Mouse (Mus musculus): ENCODE measurements around the gene Ccr4.

The Ccr4 gene

DNA sequence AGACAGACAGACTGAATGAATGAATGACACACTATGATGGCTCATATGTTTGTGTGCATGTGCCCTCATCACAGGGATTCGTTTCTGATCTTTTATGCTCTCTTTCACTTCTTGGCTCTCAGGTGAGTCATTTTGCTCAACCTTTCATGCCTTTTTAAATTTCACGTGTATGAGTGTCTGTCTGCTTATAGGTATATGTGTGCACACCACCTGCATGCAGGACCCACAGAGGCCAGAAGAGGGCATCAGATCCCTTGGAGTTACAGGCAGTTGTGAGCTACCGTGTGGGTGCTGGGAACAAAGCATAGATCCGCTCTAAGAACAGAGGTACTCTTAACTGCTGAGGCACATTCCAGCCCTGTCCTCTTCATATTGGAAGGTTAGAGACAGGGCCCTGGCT is 36.0 kb downstream of the Ccr4 start:
- no peak for DNase-seq (ENCODE audit: low spot score)

DNA sequence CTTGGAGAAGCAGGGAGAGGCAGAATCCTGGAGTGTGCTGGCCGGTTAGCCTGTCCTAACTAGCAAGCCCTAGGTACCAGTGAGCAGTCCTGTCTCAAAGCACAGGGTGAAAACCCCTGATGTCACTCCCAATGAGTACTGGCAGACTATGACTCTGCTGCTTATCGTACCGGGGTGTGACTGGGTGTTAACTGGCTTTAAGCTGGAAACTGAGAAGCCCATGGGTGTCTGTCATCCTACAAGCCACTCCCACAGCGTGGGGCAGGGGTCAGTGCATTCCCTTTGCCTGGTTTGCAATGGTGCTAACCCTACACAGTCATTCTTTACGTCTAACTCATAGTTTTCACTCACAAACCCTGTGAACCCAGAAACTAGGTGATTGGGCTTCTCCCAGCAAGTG is 36.5 kb downstream of the Ccr4 start:
- no peak for DNase-seq (ENCODE audit: low spot score)

DNA sequence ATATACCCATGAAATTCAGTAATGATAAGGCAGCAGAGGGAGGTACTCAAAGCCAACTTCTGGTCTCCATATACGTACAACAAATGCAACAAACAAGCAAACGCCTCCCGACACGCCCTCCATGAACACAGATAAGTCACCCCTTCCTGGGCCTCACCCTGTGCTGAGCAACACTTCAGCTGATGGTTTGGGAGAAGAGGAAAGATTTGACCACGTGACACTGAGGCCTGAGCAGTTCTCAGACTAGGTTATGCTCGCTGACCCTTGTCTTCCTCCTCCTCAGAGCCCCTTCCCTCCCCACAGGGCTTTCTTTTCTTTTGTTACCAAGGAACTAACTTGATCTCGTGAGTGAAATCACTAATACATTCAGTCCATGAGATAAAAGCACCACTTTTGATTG is 37.8 kb downstream of the Ccr4 start:
- DNase-seq (ENCODE audit: low spot score): no peak

DNA sequence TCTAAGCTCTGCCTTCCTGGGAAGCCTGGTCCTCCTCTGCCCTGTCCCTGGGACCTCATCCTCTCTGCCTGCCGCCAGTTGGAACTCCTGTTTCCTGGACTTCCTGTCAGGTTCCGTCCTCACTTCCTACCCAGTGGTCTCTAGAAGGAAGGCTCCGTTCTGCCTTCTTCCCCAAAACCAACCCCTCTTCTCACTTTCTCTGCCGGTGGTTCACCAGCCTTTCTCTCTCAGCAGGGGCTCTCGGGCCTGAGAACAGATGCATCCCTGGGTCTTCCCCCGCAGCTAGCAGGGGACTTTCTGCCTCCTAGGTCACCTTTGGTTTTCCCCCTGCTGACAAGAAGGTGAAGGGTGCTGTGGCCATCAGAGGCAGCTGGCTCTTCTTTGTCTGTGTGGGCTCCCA is 39.3 kb downstream of the Ccr4 start:
- no peak for DNase-seq (ENCODE audit: low spot score)

DNA sequence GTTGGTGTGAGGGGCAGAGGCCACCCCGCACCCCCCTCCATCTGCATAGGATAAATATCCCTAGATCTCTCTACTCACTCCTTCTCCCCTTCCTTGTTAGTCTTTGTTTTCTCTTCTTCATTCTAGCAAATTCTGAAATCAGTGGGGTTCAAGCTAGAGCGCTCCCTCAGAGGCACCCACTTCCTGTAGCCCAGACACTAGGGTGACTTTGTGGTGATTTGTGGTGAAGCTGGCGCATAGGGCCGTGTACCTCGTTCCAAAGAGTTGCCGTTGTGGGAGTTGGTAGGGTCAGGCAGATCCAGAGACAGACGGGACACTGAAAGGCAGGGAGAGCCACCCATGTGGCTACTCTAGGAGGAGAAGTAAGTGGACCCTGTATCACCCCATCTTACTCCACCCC is 42.1 kb downstream of the Ccr4 start:
- no peak for DNase-seq (ENCODE audit: low spot score)

DNA sequence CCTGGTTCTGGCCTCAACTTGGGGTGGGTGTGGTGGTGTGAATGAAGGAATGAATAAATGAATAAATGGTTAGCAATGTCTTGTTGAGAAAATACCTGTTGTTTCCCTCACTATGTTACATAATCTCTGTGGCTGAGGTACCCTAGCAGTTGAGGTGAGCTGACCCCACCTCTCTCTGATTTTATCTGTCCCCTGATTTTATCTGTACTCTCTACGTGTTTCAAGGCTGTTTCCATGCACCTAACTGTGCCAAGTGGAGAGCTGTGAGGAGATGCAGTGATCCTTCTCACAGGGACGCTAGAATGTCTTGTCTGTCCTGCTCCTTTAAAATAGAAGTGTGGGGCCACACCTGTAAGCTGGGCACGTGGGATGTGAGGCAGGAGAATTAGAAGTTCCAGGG is 46.3 kb downstream of the Ccr4 start:
- no peak for DNase-seq (ENCODE audit: low spot score)

DNA sequence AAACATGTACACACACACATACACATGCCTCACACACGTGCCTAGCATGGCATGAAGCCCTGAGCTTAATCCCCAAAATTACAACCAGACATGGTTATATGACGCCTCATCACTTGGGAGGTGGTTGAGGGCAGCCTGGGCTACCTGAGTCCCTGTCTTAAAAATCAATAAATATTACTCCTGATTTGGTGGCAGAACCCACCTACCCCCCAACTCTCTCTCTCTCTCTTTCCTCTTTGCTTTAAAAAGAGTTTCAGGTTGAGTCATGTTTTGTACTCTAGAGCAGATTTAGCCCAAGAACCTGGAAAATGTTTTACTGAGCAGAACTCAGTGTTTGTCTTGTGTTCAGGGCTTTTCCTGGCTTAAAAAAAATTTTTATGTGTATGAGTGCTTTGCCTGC is 49.3 kb downstream of the Ccr4 start:
- no peak for DNase-seq (ENCODE audit: low spot score)

DNA sequence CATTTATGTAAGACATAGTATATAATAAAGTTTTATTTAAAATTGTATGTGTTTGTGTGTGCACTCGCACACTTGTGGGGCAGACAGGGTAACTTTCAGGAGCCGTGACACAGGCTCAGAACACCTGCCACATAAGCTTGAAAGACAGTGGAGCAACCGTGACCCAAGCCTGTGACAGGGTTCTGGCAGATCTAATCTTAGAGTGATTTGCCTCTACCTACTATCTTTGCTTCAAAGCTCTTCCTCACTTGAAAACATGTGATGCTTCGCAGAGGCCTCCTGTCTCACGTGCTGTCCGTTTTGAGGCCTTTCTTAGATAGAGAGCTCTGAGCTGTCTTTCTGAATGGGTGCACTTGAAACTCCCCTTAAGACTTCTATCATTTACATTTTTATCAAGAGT is 52.3 kb downstream of the Ccr4 start:
- DNase-seq (ENCODE audit: low spot score): peak; percentile 21

DNA sequence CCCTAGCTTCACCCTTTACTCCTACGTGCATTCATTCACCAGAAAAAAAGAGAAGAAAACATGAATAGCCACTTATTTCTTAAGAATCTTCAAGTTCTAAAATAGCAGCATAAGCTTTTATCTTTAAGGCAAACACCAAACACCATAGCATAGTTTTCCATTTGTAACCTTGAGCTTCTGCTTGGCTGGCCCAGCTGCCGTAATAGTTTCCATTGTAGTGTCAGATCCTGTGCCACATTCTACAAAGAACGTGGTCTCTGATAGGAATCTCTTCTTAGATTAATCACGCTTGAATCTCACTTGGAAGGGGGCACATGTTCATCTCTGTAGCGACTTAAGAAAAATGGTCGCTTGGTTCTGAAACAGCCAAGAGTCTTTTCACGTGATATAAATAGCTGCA is 53.1 kb downstream of the Ccr4 start:
- peak; percentile 23 for DNase-seq (ENCODE audit: low spot score)

DNA sequence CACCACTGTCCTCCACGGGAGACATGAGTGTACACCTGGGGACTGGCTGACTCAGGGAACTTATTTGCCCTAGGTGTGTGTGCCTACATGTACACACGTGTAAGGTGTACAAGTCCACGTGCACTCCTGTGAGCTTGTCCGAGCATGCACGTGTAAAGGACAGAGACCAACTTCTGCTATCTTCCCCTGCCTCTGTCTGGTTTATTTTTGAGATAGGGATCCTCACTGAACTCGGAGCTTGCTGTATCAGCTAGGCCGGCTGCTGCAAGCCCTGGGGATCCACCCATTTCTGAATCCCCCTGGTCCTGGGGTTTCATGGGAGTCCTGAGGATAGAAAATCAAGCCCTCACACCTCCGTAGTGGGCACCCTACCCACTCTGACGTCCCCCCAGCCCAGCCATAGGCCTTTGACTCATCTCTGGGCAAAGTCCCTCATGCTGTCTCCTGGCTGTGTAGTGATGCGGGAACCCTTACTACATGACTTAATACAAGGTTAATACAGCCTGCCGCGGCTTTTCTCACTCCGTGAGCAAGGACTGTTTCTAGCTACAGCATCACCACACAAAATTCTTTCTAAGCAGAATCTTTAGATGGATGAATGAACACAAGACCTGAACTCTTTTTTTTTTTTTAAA is 55.5 kb downstream of the Ccr4 start:
- no peak for DNase-seq (ENCODE audit: low spot score)

DNA sequence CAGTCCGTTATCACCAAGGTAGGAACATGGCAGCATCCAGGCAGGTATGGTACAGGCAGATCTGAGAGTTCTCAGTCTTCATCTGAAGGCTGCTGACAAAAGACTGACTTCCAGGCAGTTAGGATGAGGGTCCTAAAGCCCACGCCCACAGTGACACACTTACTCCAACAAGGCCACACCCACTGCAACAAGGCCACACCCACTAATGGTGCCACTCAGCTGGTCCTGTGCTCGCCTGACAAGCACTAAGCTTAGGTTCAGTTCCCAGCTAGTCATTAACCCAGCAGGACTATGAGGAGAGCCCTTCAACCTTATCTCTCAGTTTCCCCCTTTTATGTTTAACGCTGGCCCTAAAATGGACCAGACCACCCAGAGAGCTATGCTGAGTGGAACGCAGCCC is 56.0 kb downstream of the Ccr4 start:
- no peak for DNase-seq (ENCODE audit: low spot score)

DNA sequence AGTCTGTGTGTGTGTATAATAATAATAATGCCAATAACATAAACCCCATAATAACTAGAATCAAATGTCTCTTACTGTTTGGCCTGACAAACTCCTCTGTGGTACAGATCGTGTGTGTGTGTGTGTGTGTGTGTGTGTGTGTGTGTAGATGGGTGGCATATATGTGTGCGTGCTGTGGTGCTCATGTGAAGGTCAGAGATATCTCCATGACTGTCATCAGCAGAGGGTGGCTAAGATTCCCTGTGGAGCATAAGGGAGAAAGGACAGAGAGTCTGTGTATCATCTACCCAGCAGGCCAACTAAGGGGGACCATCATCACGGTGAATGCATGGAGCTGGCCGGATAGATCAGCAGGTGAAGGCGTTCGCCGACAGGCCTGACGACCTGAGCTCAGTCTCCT is 57.8 kb downstream of the Ccr4 start:
- no peak for DNase-seq (ENCODE audit: low spot score)

DNA sequence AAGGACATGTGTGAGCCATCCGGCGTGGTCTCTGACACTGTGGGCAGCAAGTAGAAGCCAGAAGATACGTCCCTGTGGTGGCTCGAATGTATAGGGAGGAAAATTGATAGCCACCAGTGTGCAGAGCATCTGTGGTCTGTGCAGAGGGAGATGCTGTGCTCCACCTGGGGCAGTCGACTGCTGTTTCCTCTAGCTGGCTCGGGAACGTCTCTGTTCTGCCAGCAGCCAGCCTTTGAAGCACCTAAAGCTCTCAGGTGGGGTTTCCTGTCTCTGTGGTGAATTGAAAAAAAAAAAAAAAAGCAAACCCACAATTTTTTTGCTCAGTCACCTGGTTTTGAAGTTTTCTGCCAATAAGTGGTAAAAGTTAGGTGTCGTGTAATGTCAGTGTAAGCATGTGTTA is 61.4 kb downstream of the Ccr4 start:
- DNase-seq (ENCODE audit: low spot score): peak; percentile 84

DNA sequence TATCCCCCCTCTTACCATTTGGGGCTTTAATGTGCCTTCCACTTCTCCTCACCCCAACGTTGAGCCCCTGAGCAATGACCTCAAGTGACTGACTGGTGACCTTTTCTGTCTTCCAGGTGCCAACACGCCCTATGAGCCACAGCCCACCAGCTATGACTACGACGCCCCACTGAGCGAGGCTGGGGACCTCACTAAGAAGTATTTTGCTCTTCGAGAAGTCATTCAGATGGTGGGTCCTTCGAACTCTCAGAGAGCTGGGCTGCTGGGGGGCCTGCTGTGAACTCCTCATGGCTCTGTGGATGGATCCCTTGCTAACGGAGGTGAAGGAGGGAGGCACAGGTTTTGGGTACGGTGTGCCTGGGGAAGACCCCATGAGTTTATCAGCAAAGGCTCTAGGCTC is 61.8 kb downstream of the Ccr4 start:
- no peak for DNase-seq (ENCODE audit: low spot score)

DNA sequence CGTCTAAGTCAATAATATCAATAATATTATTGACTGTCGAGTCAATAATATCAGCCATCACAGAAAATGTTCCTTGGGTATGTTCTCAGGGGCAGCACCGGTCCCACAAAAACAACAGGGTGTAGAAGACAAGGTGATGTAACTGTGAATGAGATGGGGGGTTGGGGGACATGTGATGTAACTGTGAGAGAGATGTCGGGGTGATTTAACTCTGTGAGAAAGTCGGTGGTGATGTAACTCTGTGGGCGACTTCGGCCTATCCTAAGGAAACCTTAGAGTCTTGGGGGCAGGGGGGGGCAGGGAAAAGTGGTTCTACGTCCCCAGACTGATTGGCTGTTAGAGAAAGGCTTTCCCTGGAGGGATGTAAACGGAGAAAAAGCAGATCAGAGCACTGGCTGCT is 62.5 kb downstream of the Ccr4 start:
- no peak for DNase-seq (ENCODE audit: low spot score)

DNA sequence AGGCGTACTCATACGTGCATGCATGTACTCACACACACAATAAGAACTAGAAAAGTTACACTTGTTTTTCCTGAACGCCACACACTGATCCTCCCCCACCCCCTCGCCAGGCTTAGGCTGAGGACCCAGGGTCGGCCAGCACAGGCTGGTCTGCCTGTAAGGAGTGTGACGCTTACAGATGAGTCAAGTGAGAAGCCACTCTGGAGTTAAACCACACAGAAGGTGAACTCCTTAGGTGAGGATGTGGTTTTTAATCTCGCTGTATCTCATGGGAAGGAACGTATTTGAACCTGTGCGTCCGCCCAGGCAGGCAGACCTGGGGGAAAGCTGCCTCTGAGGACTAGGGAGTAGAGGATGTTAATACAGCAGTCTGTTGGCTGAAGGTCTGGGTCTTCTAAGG is 64.2 kb downstream of the Ccr4 start:
- peak; percentile 80 for DNase-seq (ENCODE audit: low spot score)
